Mouse (Mus musculus) hindbrain, postnatal 0 days (tissue): ENCODE results near the gene Pdpk1. TPM values are rescaled to one million over a fixed set of nuclear protein-coding genes. Genes with fewer than 3 reads are reported as not detected.
"Not testable (repeated sequence)": the region's sequence is repeated elsewhere in the genome, so short reads cannot be mapped to it uniquely, and the experiment has no call there.

Source experiments
- ATAC-seq: fragments of 200-750 bp; cut with Nextera tagmentation; 2 replicates; pipeline ENCODE4 v1.8.0; 2017; ENCODE audit warnings: mild to moderate bottlenecking, moderate TSS enrichment, moderate library complexity
- DNase-seq: peaks from one replicate; pipeline ENCODE4 v3.0.0-alpha.2; 2015; ENCODE audit warnings: low spot score
- H3K27ac ChIP-seq: fragments of 300-500 bp; sonication (generic); 2 replicates; pipeline ENCODE4 v1.5.1; 2014; ENCODE audit warnings: mild to moderate bottlenecking
- H3K27me3 ChIP-seq: fragments of 300-500 bp; sonication (generic); 2 replicates; pipeline ENCODE4 v1.6.1; 2014; ENCODE audit warnings: low read length, mixed read lengths; ENCODE audit not compliant: insufficient read depth
- H3K36me3 ChIP-seq: fragments of 300-500 bp; sonication (generic); 2 replicates; pipeline ENCODE4 v1.6.1; 2014; ENCODE audit warnings: low read length, mixed read lengths; ENCODE audit not compliant: insufficient read depth
- H3K4me1 ChIP-seq: fragments of 300-500 bp; sonication (generic); 2 replicates; pipeline ENCODE4 v1.6.1; 2014; ENCODE audit warnings: antibody characterized with exemption, low read length, mixed read lengths; ENCODE audit not compliant: insufficient read depth
- H3K4me2 ChIP-seq: fragments of 300-500 bp; sonication (generic); 2 replicates; pipeline ENCODE4 v1.6.1; 2014; ENCODE audit warnings: low read depth, mild to moderate bottlenecking, low read length, moderate library complexity, mixed read lengths
- H3K4me3 ChIP-seq: fragments of 300-500 bp; sonication (generic); 2 replicates; pipeline ENCODE4 v1.5.1; 2014; ENCODE audit warnings: low read length
- H3K9ac ChIP-seq: fragments of 300-500 bp; sonication (generic); replicated peaks from 2 replicates; pipeline ENCODE4 v1.6.1; 2014; ENCODE audit warnings: mild to moderate bottlenecking, low read length, moderate library complexity, mixed read lengths
- H3K9me3 ChIP-seq: fragments of 300-500 bp; sonication (generic); 2 replicates; pipeline ENCODE4 v1.6.1; 2016; ENCODE audit warnings: low read length, mixed read lengths
- CTCF ChIP-seq: IDR thresholded peaks from 2 replicates; pipeline ENCODE4 v1.5.1; 2016; ENCODE audit warnings: antibody characterized with exemption, control low read depth, low read depth
- WGBS: fragments of 180-500 bp; shearing (Covaris S2); extraction: QIAGEN DNeasy Blood & Tissue Kit; methylation state at CpG from one replicate; pipeline ENCODE4 v1.1.7; 2014; 5-methylcytosine and 5-hydroxymethylcytosine counted together
- polyA plus RNA-seq: library from polyadenylated mRNA; unstranded; fragments of >200 nt; fragmentation: Nextera tagmentation; extraction: Ambion mirVana; gene quantifications from 2 replicates; pipeline ENCODE4 v1.2.1, GENCODE M21; 2015
- total RNA-seq: library from RNA; depleted of rRNA; stranded (reverse); fragments of >200 nt; gene quantifications from 2 replicates; pipeline ENCODE4 v1.2.3, GENCODE M21; 2014

Pdpk1 gene
- total and polyA plus RNA-seq, 2 experiments from 2014 or later, result 54.1 to 56.3 TPM

- no peaks in the 10 kb centered on the region for H3K27me3 ChIP-seq
- no peak overlapping the region for H3K27ac ChIP-seq
- DNase-seq, result no peak
- peaks cover 48% of the 10 kb centered on the region for H3K36me3 ChIP-seq
- ATAC-seq, result no peak
- no peak overlapping the region for H3K4me3 ChIP-seq
- 94% methylated on average over 1 of the region's 1 CpGs for WGBS
- no peak overlapping the region for H3K9ac ChIP-seq
- H3K4me1 ChIP-seq, result no peaks in the 10 kb centered on the region
- no peak for TF ChIP-seq CTCF
- H3K9me3 ChIP-seq, result no peaks in the 10 kb centered on the region
- H3K4me2 ChIP-seq, result no peak overlapping the region
These were observed 60.1 kb downstream of the Pdpk1 start for GRCm38 (mm10) chr17:24090575-24090974.

DNA sequence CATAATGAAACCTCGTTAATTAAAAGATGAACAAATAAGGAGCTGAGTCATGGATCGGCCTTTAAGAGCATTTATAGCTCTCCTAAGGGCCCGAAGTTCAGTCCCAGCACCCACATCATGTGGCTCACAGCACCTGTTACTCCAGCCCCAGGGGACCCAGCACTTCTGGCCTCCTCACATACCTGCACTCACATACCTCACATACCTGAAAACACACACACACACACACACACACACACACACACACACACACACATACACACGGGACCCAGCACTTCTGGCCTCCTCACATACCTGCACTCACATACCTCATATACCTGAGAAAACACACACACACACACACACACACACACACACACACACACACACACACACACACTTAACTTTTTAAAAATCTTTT, 64.3 kb downstream of the Pdpk1 start:
- not testable (repeated sequence) for DNase-seq, H3K9ac ChIP-seq, H3K4me3 ChIP-seq, H3K27me3 ChIP-seq, H3K27ac ChIP-seq, H3K4me1 ChIP-seq, H3K9me3 ChIP-seq, H3K4me2 ChIP-seq, ATAC-seq
- peaks cover 40% of the 10 kb centered on the region for H3K36me3 ChIP-seq
- 91% methylated on average over 4 of the region's 4 CpGs for WGBS

DNA sequence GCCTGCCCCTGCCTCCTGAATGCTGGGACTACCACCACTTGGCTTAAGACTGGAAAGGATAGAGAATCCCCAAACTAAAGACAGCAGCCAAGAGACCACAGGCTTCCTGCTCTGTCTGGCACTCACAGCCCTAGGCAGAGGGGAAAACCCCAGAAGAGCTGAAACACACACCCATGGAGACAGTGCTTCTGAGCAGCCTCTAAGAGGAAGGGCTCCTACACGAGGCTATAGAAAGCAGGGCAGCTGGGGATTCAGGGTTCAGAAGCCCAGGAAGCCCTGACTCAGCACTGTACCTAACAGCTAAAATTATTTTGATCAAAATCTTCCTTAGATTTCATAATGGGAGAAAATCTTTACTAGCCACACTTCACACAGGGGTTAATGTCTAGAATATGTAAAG, 66.1 kb downstream of the Pdpk1 start:
- H3K4me1 ChIP-seq, result no peaks in the 10 kb centered on the region
- ATAC-seq (no peak), DNase-seq (no peak)
- H3K9ac ChIP-seq, result no peak overlapping the region
- WGBS, result 50% methylated on average over 1 of the region's 1 CpGs
- no peak overlapping the region for H3K4me2 ChIP-seq
- no peak for TF ChIP-seq CTCF
- H3K4me3 ChIP-seq, result no peak overlapping the region
- no peaks in the 10 kb centered on the region for H3K9me3 ChIP-seq
- no peaks in the 10 kb centered on the region for H3K27me3 ChIP-seq
- peaks cover 32% of the 10 kb centered on the region for H3K36me3 ChIP-seq
- H3K27ac ChIP-seq, result no peak overlapping the region

- ATAC-seq (no peak), DNase-seq (no peak)
- no peak for TF ChIP-seq CTCF
- Histone ChIP-seq H3K36me3 (peaks cover 27% of the 10 kb centered on the region), H3K4me1 (peaks cover 1% of the 10 kb centered on the region), H3K9me3 (no peaks in the 10 kb centered on the region), H3K4me3 (no peak overlapping the region), H3K9ac (no peak overlapping the region), H3K27me3 (no peaks in the 10 kb centered on the region), H3K4me2 (no peak overlapping the region), H3K27ac (no peak overlapping the region)
- 95% methylated on average over 2 of the region's 2 CpGs for WGBS
These were observed 73.6 kb downstream of the Pdpk1 start for GRCm38 (mm10) chr17:24077101-24077500.

- Histone ChIP-seq H3K27me3 (no peaks in the 10 kb centered on the region), H3K36me3 (0 out of 2 replicates have a peak, but pooled peaks cover 5% of the 10 kb centered on the region), H3K4me2 (peak within 1 kb of the TSS; percentile 79), H3K4me3 (peak within 1 kb of the TSS; percentile 94), H3K9ac (peak within 1 kb of the TSS; percentile 97), H3K4me1 (peaks cover 10% of the 10 kb centered on the region), H3K9me3 (no peaks in the 10 kb centered on the region), H3K27ac (peak within 1 kb of the TSS; percentile 76)
- WGBS, result 2% methylated on average over 61 of the region's 62 CpGs
- ATAC-seq (peak; percentile 98), DNase-seq (peak; percentile 99)
- TF ChIP-seq CTCF, result no peak
These were observed 77.6 kb downstream of the Pdpk1 start, which contains the start of gene Kctd5 for GRCm38 (mm10) chr17:24072919-24073696. Gene Kctd5, minus strand, starts transcription at chr17:24073485.

DNA sequence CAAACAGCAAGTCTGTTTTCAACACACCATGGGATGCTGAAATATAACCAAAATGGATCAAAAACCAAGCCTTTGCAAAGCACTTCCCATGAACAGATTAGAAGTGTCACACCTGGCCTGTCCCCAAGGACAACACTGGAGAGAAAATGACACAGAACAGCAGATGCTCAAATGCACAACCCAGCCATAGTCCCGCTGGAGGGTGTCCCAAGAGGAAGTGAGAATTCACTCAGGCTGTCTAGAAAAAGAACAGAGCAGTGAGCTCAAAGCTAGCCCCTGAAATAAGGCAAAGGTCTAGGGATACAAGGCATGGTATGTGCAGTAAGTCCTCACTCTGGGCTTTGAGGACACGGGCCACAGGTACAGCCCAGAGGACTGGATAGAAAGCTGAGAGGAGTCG, 81.2 kb downstream of the Pdpk1 start:
- H3K4me1 ChIP-seq, result peaks cover 13% of the 10 kb centered on the region

DNA sequence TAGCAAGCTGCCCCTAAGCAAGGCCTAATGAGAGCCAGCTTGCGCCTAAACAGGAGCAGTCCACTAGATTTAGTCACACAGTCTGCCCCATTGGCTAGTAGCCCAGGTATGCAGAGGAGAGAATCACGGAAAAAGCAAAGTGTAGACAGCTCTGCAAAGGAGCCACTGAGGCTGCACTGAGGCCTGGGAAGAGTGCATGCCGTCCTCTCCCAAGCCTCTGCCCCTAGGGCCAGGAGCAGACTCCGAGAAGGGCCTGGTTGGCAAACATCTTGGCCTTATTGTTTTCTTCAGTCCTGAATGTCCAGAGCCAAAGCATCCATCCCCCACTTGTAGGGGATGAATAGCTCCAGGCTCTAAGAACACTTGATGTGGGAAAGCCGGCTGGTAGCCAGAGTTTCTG, 82.5 kb downstream of the Pdpk1 start:
- no peaks in the 10 kb centered on the region for H3K27me3 ChIP-seq
- peak; percentile 50; the same call in 1 of the 2 replicates for ATAC-seq
- no peak overlapping the region for H3K4me2 ChIP-seq
- no peak overlapping the region for H3K4me3 ChIP-seq
- WGBS, result 73% methylated on average over 5 of the region's 5 CpGs
- peak; percentile 66 for DNase-seq
- no peak for TF ChIP-seq CTCF
- H3K9me3 ChIP-seq, result no peaks in the 10 kb centered on the region
- 0 out of 2 replicates have a peak, but pooled peaks cover 5% of the 10 kb centered on the region for H3K36me3 ChIP-seq
- H3K4me1 ChIP-seq, result peaks cover 13% of the 10 kb centered on the region
- no peak overlapping the region for H3K9ac ChIP-seq
- peak overlapping the region; percentile 60 for H3K27ac ChIP-seq

More for the DNA sequence above, 81.2 kb downstream of the Pdpk1 start:
- H3K9ac ChIP-seq, result 0 out of 2 replicates have a peak overlapping the region, but pooled peaks have one; percentile 13
- ATAC-seq, result no peak
- no peaks in the 10 kb centered on the region for H3K27me3 ChIP-seq
- DNase-seq, result no peak
- no peaks in the 10 kb centered on the region for H3K9me3 ChIP-seq
- H3K27ac ChIP-seq, result peak overlapping the region; percentile 60; the same call in 1 of the 2 replicates
- no peak overlapping the region for H3K4me3 ChIP-seq
- H3K4me2 ChIP-seq, result no peak overlapping the region
- H3K36me3 ChIP-seq, result 0 out of 2 replicates have a peak, but pooled peaks cover 5% of the 10 kb centered on the region
- 89% methylated on average over 3 of the region's 3 CpGs for WGBS
- no peak for TF ChIP-seq CTCF
